ENCODE assay signal across 8 mouse cellular contexts in the genomic region with DNA sequence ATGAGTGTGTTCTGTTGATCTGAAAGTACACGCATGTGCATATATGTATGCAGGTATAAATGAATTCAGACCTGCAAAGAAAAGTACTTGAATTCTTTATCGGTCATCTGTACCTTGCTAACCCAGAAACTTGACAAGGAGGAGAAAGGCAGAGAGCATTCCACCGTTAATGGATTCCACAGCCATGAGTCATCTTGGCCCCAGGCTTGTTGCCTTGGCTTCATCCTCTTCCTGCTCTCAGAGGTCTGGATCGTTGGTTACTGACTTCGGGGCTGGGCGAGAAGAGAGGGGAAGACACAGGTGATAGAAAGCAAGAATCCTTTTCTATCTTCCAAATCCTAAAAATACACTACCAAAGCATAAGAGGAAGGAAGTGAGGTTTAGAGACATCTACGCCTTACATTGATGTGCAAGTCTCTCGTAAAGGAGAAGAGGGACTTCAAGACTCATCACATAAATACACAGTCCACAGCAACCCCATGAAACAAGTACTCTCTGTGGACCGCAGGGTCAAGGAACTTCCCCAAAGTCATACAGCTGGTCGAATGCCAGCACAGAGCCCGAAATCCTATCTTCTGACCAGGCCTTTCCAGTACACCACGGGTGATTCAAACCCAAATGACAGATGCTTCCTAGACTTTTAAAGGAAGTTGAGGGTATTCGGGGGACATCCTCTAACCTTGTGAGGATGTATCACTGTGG. TPM values are rescaled to one million over a fixed set of nuclear protein-coding genes. Genes with fewer than 3 reads are reported as not detected.
DNase-seq lines count a peak whose midpoint lies in the region; ATAC-seq lines count a peak whose summit lies in the region.

No protein-coding gene starts in this region.

- no peak overlapping the region for H3K4me3 ChIP-seq in lung, embryonic 16.5 days (ENCODE audit: low read length)

- H3K36me3 ChIP-seq in lung, embryonic 16.5 days (ENCODE audit: control insufficient read depth, insufficient read depth, low read length): no peaks in the 10 kb centered on the region

- no peaks in the 10 kb centered on the region for H3K27me3 ChIP-seq in lung, embryonic 16.5 days (ENCODE audit: control insufficient read depth, insufficient read depth, low read depth, low read length)

- DNase-seq in adrenal gland, adult (ENCODE audit: inconsistent age in 2 of 2, low spot score in 1 of 2): peak; percentile 78 to 91
- DNase-seq in adrenal gland, postnatal 4 days (ENCODE audit: low spot score in 2 of 2): no peak
- DNase-seq in brain, adult 2 months (ENCODE audit: low read depth, low spot score): peak; percentile 38
- peak; percentile 87 to 88 for DNase-seq in heart, adult 18-20 months
- no peak for DNase-seq in neural tube, embryonic 10.5 days (ENCODE audit: extremely low spot score, low spot score)
- DNase-seq in thymus, postnatal 14 days: no peak
- DNase-seq in right cerebral cortex, postnatal 4 days: no peak

- peak; percentile 84 for ATAC-seq in lung, embryonic 16.5 days (ENCODE audit: low read depth)

- H3K27ac ChIP-seq in lung, embryonic 16.5 days (ENCODE audit: low read length): no peak overlapping the region

- no peak overlapping the region for H3K4me2 ChIP-seq in lung, embryonic 16.5 days (ENCODE audit: low read depth, low read length)

- peaks cover 14% of the 10 kb centered on the region for H3K4me1 ChIP-seq in lung, embryonic 16.5 days (replicated peaks; ENCODE audit: control insufficient read depth, insufficient read depth, low read length)

- WGBS in lung, embryonic 16.5 days: 53% methylated on average over 13 of the region's 13 CpGs

- H3K9ac ChIP-seq in lung, embryonic 16.5 days (ENCODE audit: low read length): no peak overlapping the region

- no peaks in the 10 kb centered on the region for H3K9me3 ChIP-seq in lung, embryonic 16.5 days (ENCODE audit: control insufficient read depth, low read length)

RNA-seq across cellular contexts. Expression of gene Zfp462, which starts 35.1 kb away (rescaled TPM):
- 10 to 100 TPM; 63.1 to 67.5 TPM for total RNA-seq in adrenal gland, postnatal 4 days (2021)
- 1 to 10 TPM; 2.9 to 4.6 TPM for total RNA-seq in heart, adult 18-20 months (2021)
- 2.6 and 2.7 TPM in 2 replicates for polyA plus RNA-seq in lung, embryonic 16.5 days (2015; fragmentation: Nextera tagmentation; extraction: Ambion mirVana)

Comparison
In these comparisons a context has a peak if more than half of its experiments do, and no peak if none do; other contexts are left out.
1. DNase-seq: peak in adrenal gland, adult (2 of 2), brain, adult 2 months (single experiment) and heart, adult 18-20 months (2 of 2); none in adrenal gland, postnatal 4 days (0 of 2), neural tube, embryonic 10.5 days (single experiment), thymus, postnatal 14 days (single experiment) and right cerebral cortex, postnatal 4 days (single experiment).
2. RNA of gene Zfp462, which starts 35.1 kb away (total RNA-seq): 63.1 to 67.5 TPM in adrenal gland, postnatal 4 days; 2.9 to 4.6 TPM in heart, adult 18-20 months; every median in the first group is over 10 times any median in the second.